Mouse (Mus musculus): ENCODE measurements around the gene Gm37240. TPM values are rescaled to one million over a fixed set of nuclear protein-coding genes. Genes with fewer than 3 reads are reported as not detected.

Gm37240 gene
- polyA plus RNA-seq, 1 experiment, result not detected

DNA sequence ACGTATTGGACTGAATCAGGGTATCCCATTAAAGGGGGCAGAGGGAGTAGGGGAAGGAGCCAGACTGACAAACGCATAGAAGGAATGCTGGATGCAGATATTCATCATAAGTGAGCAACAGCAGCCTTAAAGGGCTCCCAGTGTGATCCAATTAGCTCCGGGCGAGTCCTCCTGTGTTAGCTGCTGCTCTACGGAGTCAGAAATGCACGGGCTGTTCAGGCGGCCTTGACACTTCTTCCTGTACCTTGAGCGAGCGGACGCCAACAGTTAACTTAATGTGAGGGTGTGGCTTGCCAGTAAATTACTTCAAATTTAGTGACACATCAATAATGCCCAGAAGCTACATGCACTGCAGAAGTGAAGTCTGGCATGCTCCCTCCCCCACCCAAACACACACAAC is 1151.6 kb downstream of the Gm37240 start:
- H3K27ac ChIP-seq (ENCODE audit: insufficient read depth, low read depth, low read length), result no peak overlapping the region
- TF ChIP-seq POLR2A (IDR thresholded peaks at IDR 0.05; ENCODE audit: borderline replicate concordance, low read depth, low read length) (no peak), CTCF (IDR thresholded peaks at IDR 0.05; ENCODE audit: low read depth, low read length) (no peak)

DNA sequence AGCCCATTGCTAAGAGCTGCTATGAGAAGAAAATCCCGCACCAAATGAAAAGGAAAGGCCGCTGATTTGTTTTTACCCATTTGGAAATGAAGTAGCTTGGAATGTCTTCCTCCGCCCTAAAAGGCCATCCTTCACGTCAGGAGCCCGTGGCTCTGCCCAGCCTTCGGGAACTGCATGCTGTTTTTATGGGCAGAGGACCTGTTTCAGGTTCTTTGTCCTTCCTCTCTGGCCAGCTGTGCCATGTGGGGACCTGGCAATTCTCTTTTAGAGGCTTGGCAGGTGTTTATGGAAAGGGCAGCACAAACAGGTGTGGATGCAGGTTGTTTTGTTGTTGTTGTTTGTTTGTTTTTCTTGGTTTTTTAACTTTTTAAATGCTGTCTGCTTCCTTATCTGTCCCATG is 1154.8 kb downstream of the Gm37240 start:
- Histone ChIP-seq H3K4me1 (ENCODE audit: control insufficient read depth, insufficient read depth, low read length) (peaks cover 20% of the 10 kb centered on the region), H3K4me3 (ENCODE audit: insufficient read depth, low read length) (no peak overlapping the region), H3K27ac (ENCODE audit: insufficient read depth, low read depth, low read length) (no peak overlapping the region)
- no peak for TF ChIP-seq POLR2A (IDR thresholded peaks at IDR 0.05; ENCODE audit: borderline replicate concordance, low read depth, low read length)
- no peak for TF ChIP-seq CTCF (IDR thresholded peaks at IDR 0.05; ENCODE audit: low read depth, low read length)

More for the DNA sequence above, 1151.6 kb downstream of the Gm37240 start:
- H3K4me3 ChIP-seq (ENCODE audit: insufficient read depth, low read length), result no peak overlapping the region
- H3K4me1 ChIP-seq (ENCODE audit: control insufficient read depth, insufficient read depth, low read length), result peaks cover 25% of the 10 kb centered on the region

DNA sequence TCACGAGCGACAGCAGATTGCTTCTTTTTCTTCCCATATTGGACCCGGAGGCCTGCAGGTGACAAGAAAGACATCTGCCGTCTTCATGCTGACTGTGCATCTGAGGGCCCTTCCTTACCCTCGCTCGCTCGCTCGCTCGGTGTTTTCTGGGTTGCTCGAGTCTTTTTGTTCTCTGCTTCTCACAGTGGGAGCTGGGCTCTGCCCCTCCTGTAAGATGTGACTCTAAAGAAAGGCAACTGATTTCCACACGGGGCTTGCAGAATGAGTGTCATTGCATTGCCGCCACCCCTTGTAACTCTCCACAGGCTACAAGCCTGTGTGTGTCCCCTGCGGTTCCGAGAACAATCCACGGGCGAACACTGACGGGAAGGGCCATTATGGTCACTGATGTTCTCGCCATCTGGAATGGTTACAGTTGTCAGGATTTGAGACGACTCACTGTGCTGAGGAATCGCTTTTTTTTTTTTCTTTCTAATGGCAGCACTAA is 1155.3 kb downstream of the Gm37240 start:
- H3K27ac ChIP-seq (ENCODE audit: insufficient read depth, low read depth, low read length), result no peak overlapping the region
- H3K4me3 ChIP-seq (ENCODE audit: insufficient read depth, low read length), result 0 out of 2 replicates have a peak overlapping the region, but pooled peaks have one; percentile 2
- TF ChIP-seq POLR2A (IDR thresholded peaks at IDR 0.05; ENCODE audit: borderline replicate concordance, low read depth, low read length), result no peak
- no peak for TF ChIP-seq CTCF (IDR thresholded peaks at IDR 0.05; ENCODE audit: low read depth, low read length)
- peaks cover 17% of the 10 kb centered on the region for H3K4me1 ChIP-seq (ENCODE audit: control insufficient read depth, insufficient read depth, low read length)

DNA sequence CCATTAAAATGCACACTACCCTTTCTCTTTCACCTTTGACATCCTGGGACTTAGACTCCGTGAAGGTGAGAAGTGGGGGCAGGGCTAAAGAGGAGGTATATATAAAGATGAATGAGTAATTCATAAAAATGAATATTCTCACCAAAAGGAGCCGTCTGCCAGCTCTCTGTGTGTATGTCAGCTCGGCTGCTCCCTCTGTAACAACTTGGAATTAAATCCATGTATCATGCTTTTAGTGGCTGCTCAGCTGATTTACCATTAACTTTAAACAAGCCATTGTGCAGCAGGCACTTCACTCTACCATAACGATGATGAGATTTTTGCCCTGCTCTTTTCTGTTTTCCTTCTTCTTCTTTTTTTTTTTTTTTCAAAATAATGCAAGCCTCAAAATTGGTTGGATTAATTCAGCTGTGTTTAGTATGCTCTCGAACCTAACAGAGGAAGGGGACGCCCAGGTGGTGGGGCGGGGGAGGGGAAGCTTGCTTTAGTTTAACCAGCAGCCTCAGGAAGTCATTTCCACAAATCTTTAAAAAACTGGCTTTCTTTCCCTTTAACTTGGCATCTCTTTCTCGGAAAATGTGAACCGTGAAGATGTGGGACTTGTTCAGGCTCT is 1155.8 kb downstream of the Gm37240 start:
- peaks cover 11% of the 10 kb centered on the region for H3K4me1 ChIP-seq (ENCODE audit: control insufficient read depth, insufficient read depth, low read length)
- 0 out of 2 replicates have a peak overlapping the region, but pooled peaks have one; percentile 2 for H3K4me3 ChIP-seq (ENCODE audit: insufficient read depth, low read length)
- no peak overlapping the region for H3K27ac ChIP-seq (ENCODE audit: insufficient read depth, low read depth, low read length)
- TF ChIP-seq POLR2A (IDR thresholded peaks at IDR 0.05; ENCODE audit: borderline replicate concordance, low read depth, low read length), result no peak
- TF ChIP-seq CTCF (IDR thresholded peaks at IDR 0.05; ENCODE audit: low read depth, low read length), result no peak

DNA sequence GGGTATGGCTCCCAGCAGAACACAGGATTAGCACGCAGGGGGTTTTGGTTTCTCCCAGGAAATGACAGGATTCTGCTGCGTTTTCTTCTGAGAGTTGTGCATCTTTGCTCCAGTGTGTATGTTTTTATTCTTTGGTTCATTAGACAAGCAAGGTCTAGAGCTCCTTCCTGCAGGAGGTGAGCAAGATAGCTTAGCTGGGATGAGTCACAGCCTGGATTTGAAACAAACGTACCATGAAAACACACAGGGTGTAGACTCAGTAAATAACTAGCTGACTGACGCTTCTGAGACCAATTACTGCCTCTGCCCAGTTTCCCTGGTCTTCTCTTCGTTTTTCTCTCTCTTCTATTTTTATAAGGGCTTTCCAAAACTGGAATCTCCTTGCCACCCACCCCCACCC is 1156.3 kb downstream of the Gm37240 start:
- H3K4me3 ChIP-seq (ENCODE audit: insufficient read depth, low read length), result no peak overlapping the region
- peaks cover 8% of the 10 kb centered on the region; the same call in 1 of the 2 replicates for H3K4me1 ChIP-seq (ENCODE audit: control insufficient read depth, insufficient read depth, low read length)
- no peak overlapping the region for H3K27ac ChIP-seq (ENCODE audit: insufficient read depth, low read depth, low read length)
- TF ChIP-seq POLR2A (IDR thresholded peaks at IDR 0.05; ENCODE audit: borderline replicate concordance, low read depth, low read length) (no peak), CTCF (IDR thresholded peaks at IDR 0.05; ENCODE audit: low read depth, low read length) (no peak)

DNA sequence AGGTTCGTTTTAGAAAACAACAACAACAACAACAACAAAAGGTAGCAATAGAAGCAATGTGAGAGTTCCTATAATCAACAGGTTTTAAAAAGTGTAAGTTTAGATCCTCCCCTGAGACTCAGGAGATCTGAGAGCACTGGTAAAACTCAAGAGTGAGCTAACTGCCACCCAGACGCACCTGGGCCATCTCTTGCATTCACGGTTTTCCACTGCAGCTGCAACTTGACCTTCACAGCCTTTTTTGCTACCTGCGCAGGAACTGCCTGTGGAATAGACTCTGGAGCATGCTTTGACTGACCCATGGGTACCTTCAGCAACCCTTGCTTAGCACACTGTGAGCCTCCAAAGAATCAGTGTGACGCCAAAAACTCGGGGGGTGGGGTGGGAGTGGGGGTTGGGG is 1157.5 kb downstream of the Gm37240 start:
- no peak overlapping the region for H3K4me3 ChIP-seq (ENCODE audit: insufficient read depth, low read length)
- H3K27ac ChIP-seq (ENCODE audit: insufficient read depth, low read depth, low read length), result no peak overlapping the region
- TF ChIP-seq CTCF (IDR thresholded peaks at IDR 0.05; ENCODE audit: low read depth, low read length), result no peak
- no peak for TF ChIP-seq POLR2A (IDR thresholded peaks at IDR 0.05; ENCODE audit: borderline replicate concordance, low read depth, low read length)
- peaks cover 7% of the 10 kb centered on the region; the same call in 1 of the 2 replicates for H3K4me1 ChIP-seq (ENCODE audit: control insufficient read depth, insufficient read depth, low read length)

DNA sequence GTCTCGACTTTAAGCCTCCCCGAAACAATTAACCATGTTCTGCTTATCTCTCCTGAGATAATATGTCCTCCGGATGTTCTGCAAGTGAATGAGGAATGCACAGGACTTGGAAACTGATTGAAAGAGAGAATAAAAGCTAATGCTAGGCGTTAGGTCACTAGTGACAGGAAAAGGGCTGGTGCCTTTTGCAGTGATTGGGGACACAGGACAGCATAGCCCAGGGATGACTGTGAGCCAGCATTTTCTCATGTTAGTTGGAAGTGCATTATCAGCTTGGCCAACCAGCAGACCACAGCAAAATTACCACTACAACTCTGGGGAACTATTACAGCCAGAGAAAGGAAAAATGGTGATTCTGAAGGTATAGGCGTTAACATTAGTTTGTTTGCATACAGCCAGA is 1163.3 kb downstream of the Gm37240 start:
- H3K27ac ChIP-seq (ENCODE audit: insufficient read depth, low read depth, low read length), result no peak overlapping the region
- no peaks in the 10 kb centered on the region for H3K4me1 ChIP-seq (ENCODE audit: control insufficient read depth, insufficient read depth, low read length)
- TF ChIP-seq CTCF (IDR thresholded peaks at IDR 0.05; ENCODE audit: low read depth, low read length) (no peak), POLR2A (IDR thresholded peaks at IDR 0.05; ENCODE audit: borderline replicate concordance, low read depth, low read length) (no peak)
- H3K4me3 ChIP-seq (ENCODE audit: insufficient read depth, low read length), result no peak overlapping the region

DNA sequence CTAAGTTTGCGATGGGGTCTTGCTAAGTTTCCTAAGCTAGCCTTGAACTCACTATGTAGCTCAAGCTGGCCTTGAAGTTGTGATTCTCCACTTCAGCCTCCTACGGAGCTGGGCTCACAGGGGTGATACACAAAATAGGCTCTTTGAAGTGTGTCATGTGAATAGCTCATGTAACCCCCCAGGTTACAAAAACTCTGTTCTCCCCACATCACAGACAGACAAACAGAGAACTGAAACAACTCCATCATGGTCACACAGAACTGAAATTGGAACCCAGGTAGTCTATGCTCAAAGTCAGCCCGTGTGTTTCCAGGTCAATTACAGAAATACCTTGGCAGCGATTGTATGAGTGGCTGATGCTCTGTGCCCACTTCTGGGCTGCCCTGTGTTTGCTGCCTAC is 1164.6 kb downstream of the Gm37240 start:
- H3K27ac ChIP-seq (ENCODE audit: insufficient read depth, low read depth, low read length), result no peak overlapping the region
- no peaks in the 10 kb centered on the region for H3K4me1 ChIP-seq (ENCODE audit: control insufficient read depth, insufficient read depth, low read length)
- TF ChIP-seq CTCF (IDR thresholded peaks at IDR 0.05; ENCODE audit: low read depth, low read length) (no peak), POLR2A (IDR thresholded peaks at IDR 0.05; ENCODE audit: borderline replicate concordance, low read depth, low read length) (no peak)
- H3K4me3 ChIP-seq (ENCODE audit: insufficient read depth, low read length), result no peak overlapping the region

DNA sequence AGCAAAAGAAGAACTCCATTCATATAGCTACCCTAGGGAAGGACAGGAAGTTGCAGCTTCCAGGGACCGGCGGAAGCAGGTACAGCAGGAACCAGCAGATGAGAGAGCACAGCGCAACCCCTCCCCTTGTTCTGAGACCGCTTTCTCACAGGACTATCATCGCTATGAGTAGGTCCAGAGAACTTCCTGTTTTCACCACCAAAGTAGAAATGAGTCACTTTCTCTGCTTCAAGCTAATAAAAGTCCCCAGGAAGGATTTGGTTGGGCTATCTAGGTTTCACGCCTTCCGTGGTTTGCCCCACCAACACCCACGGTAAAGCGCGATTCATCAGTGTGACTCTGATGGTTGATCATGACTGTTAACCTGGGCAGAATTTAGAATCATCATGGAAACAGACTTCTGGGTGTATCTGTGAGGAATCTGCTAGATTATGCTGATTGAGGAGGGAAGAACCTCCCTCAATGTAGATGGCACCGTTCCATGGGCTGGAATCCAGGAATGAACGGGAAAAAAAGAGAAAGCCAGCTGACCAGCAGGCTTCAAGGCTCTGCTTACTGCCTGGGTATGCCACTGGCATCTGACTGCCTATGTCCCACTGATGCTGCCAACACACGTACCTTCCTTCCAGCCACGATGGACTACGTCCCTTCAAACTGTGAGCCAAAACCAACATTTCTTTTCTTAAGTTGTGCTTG is 1172.1 kb downstream of the Gm37240 start:
- peak overlapping the region; percentile 31 for H3K4me3 ChIP-seq (ENCODE audit: insufficient read depth, low read length)
- TF ChIP-seq POLR2A (IDR thresholded peaks at IDR 0.05; ENCODE audit: borderline replicate concordance, low read depth, low read length) (no peak), CTCF (IDR thresholded peaks at IDR 0.05; ENCODE audit: low read depth, low read length) (no peak)
- peaks cover 24% of the 10 kb centered on the region for H3K4me1 ChIP-seq (ENCODE audit: control insufficient read depth, insufficient read depth, low read length)
- peak overlapping the region; percentile 72 for H3K27ac ChIP-seq (ENCODE audit: insufficient read depth, low read depth, low read length)

DNA sequence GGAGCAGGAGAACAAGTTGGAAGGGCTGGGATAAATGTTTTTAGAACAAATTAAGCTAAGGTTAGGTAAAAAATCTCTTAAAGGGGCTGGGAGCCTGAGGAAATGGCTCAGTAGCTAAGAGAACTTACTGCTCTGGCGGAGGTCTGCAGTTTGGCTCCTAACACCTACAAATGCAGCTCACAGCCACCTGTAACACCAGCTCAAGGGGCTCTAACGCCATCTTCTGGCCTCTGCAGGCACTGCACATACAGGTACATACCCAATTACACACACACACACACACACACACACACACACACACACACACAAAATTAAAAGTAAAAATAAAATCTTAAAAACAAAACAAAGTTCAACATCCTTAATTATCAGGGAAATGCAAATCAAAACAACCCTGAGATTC is 1174.4 kb downstream of the Gm37240 start:
- no peak overlapping the region for H3K4me3 ChIP-seq (ENCODE audit: insufficient read depth, low read length)
- TF ChIP-seq POLR2A (IDR thresholded peaks at IDR 0.05; ENCODE audit: borderline replicate concordance, low read depth, low read length), result no peak
- peaks cover 24% of the 10 kb centered on the region for H3K4me1 ChIP-seq (ENCODE audit: control insufficient read depth, insufficient read depth, low read length)
- no peak overlapping the region for H3K27ac ChIP-seq (ENCODE audit: insufficient read depth, low read depth, low read length)

All from bone marrow macrophage, adult 2 months (primary cell).